7 mouse cellular contexts compared by ENCODE assay signal in the genomic region with DNA sequence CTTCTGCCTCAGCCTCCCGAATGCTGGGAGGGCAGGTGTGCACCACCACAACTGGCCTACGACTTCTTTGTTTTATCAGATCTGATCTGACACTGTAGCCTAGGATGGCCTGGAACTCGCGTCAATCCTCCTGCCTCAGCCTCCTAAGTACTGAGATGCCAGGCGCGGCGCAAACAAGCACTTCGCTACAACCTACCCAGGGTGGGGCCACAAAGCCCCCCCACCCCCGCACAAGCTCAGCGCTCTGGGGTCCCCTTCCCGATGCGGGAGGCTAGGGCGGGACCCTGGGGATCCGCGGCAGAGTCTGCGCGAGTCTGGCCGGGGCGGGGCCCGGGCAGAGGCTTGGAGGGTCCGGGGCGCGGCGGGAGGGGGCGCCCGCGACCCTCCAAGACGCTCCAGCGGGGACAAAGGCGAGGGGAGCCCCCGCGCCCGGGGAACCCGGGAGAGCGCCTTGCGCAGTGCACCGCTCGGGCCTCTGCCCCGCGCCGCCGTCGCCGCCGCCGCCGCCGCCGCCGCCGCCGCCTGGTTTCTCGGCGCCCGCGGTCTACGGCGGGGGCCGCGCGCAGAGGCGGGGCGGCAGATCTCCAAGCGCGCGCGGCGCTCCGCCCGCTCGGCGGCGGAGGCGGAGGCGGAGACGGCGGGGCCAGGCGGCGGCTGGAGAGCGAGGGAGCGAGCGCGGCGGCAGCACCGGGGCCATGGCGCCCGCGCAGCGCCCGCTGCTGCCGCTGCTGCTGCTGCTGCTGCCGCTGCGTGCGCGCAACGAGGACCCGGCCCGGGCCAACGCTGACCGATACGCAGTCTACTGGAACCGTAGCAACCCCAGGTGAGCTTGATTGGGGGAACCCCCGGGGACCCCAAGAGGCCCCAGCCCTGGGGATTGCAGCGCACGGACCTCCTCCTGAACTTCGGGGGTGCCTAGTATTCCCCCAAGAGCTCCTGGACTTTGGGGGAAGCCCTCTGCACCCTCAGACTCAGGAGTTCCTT. TPM values are rescaled to one million over a fixed set of nuclear protein-coding genes. Genes with fewer than 3 reads are reported as not detected.
DNase-seq lines count a peak whose midpoint lies in the region; ATAC-seq lines count a peak whose summit lies in the region.

A gene (plus strand): TSS at position 415 of the 984 bp plus-strand sequence.

- 2% methylated on average over 52 of the region's 106 CpGs for WGBS in embryonic facial prominence, embryonic 15.5 days

- H3K27me3 ChIP-seq in embryonic facial prominence, embryonic 15.5 days = no peaks in the 10 kb centered on the region

- H3K4me2 ChIP-seq in embryonic facial prominence, embryonic 15.5 days (replicated peaks) = peak within 1 kb of the TSS; percentile 55

- H3K36me3 ChIP-seq in embryonic facial prominence, embryonic 15.5 days = peaks cover 11% of the 10 kb centered on the region

- DNase-seq in ovary, postnatal 36 days (ENCODE audit: low spot score) = peak; percentile 71
- DNase-seq in ovary, adult 18-20 months (ENCODE audit: low spot score) = no peak
- DNase-seq in adrenal gland, postnatal 25 days = peak; percentile 72
- peak; percentile 60 for DNase-seq in induced T-regulatory cell, adult 2 months (ENCODE audit: low read depth)
- peak; percentile 47 to 72 for DNase-seq in lung, postnatal 4 days
- peak; percentile 63 for DNase-seq in thymus, postnatal 4 days

- peaks cover 31% of the 10 kb centered on the region for H3K4me1 ChIP-seq in embryonic facial prominence, embryonic 15.5 days

- peak within 1 kb of the TSS; percentile 68 for H3K27ac ChIP-seq in embryonic facial prominence, embryonic 15.5 days (replicated peaks)

- H3K4me3 ChIP-seq in embryonic facial prominence, embryonic 15.5 days (replicated peaks) = peak within 1 kb of the TSS; percentile 75

- no peaks in the 10 kb centered on the region for H3K9me3 ChIP-seq in embryonic facial prominence, embryonic 15.5 days (replicated peaks)

- peak; percentile 69 for ATAC-seq in embryonic facial prominence, embryonic 15.5 days (ENCODE audit: insufficient number of reproducible peaks, low FRiP score, low TSS enrichment, low read depth)

- peak within 1 kb of the TSS; percentile 78 for H3K9ac ChIP-seq in embryonic facial prominence, embryonic 15.5 days

RNA-seq across cellular contexts. Expression of the gene that starts here (rescaled TPM):
- 2.7 and 5.2 TPM in 2 replicates for total RNA-seq in adrenal gland, postnatal 25 days (2021)
- polyA plus RNA-seq in embryonic facial prominence, embryonic 15.5 days (2015; fragmentation: Nextera tagmentation; extraction: Ambion mirVana) = 30.9 and 31.8 TPM in 2 replicates
